Mouse (Mus musculus): ENCODE data around the gene Elp1.

DNA sequence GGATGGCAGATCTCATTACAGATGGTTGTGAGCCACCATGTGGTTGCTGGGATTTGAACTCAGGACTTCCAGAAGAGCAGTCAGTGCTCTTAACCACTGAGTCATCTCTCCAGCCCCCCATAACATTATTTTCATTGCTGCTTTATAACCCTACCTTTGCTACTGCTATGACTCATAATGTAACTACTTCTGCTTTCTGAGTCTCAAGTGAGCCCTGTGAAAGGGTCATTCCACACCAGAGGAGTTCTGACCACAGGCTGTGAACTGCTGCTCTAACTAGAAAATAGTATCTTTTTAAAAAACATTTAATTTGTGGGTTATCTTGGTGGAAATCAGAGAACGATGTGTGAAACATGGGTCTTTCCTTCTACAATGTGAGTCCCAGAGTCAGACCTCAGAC is 44.4 kb downstream of the Elp1 start:
- TF ChIP-seq BHLHE40 (IDR thresholded peaks at IDR 0.05; ENCODE audit: low read depth, low read length) (no peak), ELF1 (IDR thresholded peaks at IDR 0.05; ENCODE audit: low read depth, low read length) (no peak), CTCF (conservative IDR thresholded peaks at IDR 0.05 in 1 of 2, IDR thresholded peaks at IDR 0.05 in 1 of 2; ENCODE audit: low read depth in 2 of 2, low read length in 2 of 2) (no peak), EP300 (IDR thresholded peaks at IDR 0.05; ENCODE audit: low read length) (peak; percentile 66), ZMIZ1 (IDR thresholded peaks at IDR 0.05; ENCODE audit: low read depth, low read length) (no peak), SMC3 (IDR thresholded peaks at IDR 0.05; ENCODE audit: low read depth, low read length) (no peak), E2F4 (IDR thresholded peaks at IDR 0.05; ENCODE audit: insufficient replicate concordance, low read depth, low read length) (no peak), UBTF (IDR thresholded peaks at IDR 0.05; ENCODE audit: low read depth, low read length) (no peak), JUND (conservative IDR thresholded peaks at IDR 0.05; ENCODE audit: low read depth, low read length) (peak; percentile 88), ZC3H11A (IDR thresholded peaks at IDR 0.05; ENCODE audit: low read depth, low read length) (no peak)

All from CH12.LX (cell line).